Mouse (Mus musculus): ENCODE results near the gene Rpp30.

The Rpp30 gene

GRCm38 (mm10) chr19:36129213-36129612, 45.7 kb downstream of the Rpp30 start:
- DNase-seq, result peak; percentile 39

- no peak for DNase-seq
Observed at GRCm38 (mm10) chr19:36129643-36130042, 46.1 kb downstream of the Rpp30 start.

GRCm38 (mm10) chr19:36130181-36130580, 46.7 kb downstream of the Rpp30 start:
- DNase-seq, result no peak

GRCm38 (mm10) chr19:36131990-36132389, 48.5 kb downstream of the Rpp30 start:
- no peak for DNase-seq

- no peak for DNase-seq
Observed at GRCm38 (mm10) chr19:36133064-36133463, 49.5 kb downstream of the Rpp30 start.

- no peak for DNase-seq
Observed at GRCm38 (mm10) chr19:36133731-36134130, 50.2 kb downstream of the Rpp30 start.

- DNase-seq, result no peak
Observed at GRCm38 (mm10) chr19:36143571-36143970, 60.1 kb downstream of the Rpp30 start.

- no peak for DNase-seq
Observed at GRCm38 (mm10) chr19:36148578-36148977, 65.1 kb downstream of the Rpp30 start.

- DNase-seq, result no peak
Observed at GRCm38 (mm10) chr19:36150241-36151007, 66.9 kb downstream of the Rpp30 start.

Data from kidney, postnatal 14 days (tissue).